Mouse (Mus musculus) stomach, embryonic 14.5 days (tissue): ENCODE results near the gene Tmtc1. TPM values are rescaled to one million over a fixed set of nuclear protein-coding genes. Genes with fewer than 3 reads are reported as not detected.

Experiments
- ATAC-seq: fragments of 200-750 bp; cut with Nextera tagmentation; 2 replicates; pipeline ENCODE4 v1.8.0; 2017; ENCODE audit warnings: low read depth, moderate TSS enrichment; ENCODE audit not compliant: insufficient number of reproducible peaks, insufficient read depth, low FRiP score
- H3K27ac ChIP-seq: fragments of 300-500 bp; sonication (generic); 2 replicates; pipeline ENCODE4 v1.5.1; 2014; ENCODE audit warnings: mild to moderate bottlenecking, low read length, moderate library complexity, mixed read lengths
- H3K27me3 ChIP-seq: fragments of 300-500 bp; sonication (generic); 2 replicates; pipeline ENCODE4 v1.6.1; 2014; ENCODE audit warnings: low read length, control low read depth, mixed read lengths; ENCODE audit not compliant: control insufficient read depth, insufficient read depth
- H3K36me3 ChIP-seq: fragments of 300-500 bp; sonication (generic); 2 replicates; pipeline ENCODE4 v1.6.1; 2014; ENCODE audit warnings: mild to moderate bottlenecking, control low read depth, low read length, moderate library complexity, mixed read lengths; ENCODE audit not compliant: control insufficient read depth, insufficient read depth
- H3K4me1 ChIP-seq: fragments of 300-500 bp; sonication (generic); 2 replicates; pipeline ENCODE4 v1.6.1; 2014; ENCODE audit warnings: low read length, control low read depth, mixed read lengths; ENCODE audit not compliant: control insufficient read depth, insufficient read depth
- H3K4me2 ChIP-seq: fragments of 300-500 bp; sonication (generic); replicated peaks from 2 replicates; pipeline ENCODE4 v1.6.1; 2014; ENCODE audit warnings: low read depth, low read length, control low read depth
- H3K4me3 ChIP-seq: fragments of 300-500 bp; sonication (generic); 2 replicates; pipeline ENCODE4 v1.5.1; 2014; ENCODE audit warnings: low read depth, low read length, control low read depth
- H3K9ac ChIP-seq: fragments of 300-500 bp; sonication (generic); replicated peaks from 2 replicates; pipeline ENCODE4 v1.6.1; 2014; ENCODE audit warnings: low read depth, mild to moderate bottlenecking, control low read depth, low read length, moderate library complexity, mixed read lengths
- H3K9me3 ChIP-seq: fragments of 300-500 bp; sonication (generic); 2 replicates; pipeline ENCODE4 v1.6.1; 2016; ENCODE audit warnings: low read depth, low read length, control low read depth; ENCODE audit not compliant: control insufficient read depth
- WGBS: fragments of 180-500 bp; shearing (Covaris S2); extraction: QIAGEN DNeasy Blood & Tissue Kit; methylation state at CpG from one replicate; pipeline ENCODE4 v1.1.7; 2014; 5-methylcytosine and 5-hydroxymethylcytosine counted together
- polyA plus RNA-seq: library from polyadenylated mRNA; unstranded; fragments of >200 nt; fragmentation: Nextera tagmentation; extraction: Ambion mirVana; gene quantifications from 2 replicates; pipeline ENCODE4 v1.2.1, GENCODE M21; 2014

The Tmtc1 gene
- polyA plus RNA-seq, 1 experiment from 2014 or later: 2.8 TPM

DNA sequence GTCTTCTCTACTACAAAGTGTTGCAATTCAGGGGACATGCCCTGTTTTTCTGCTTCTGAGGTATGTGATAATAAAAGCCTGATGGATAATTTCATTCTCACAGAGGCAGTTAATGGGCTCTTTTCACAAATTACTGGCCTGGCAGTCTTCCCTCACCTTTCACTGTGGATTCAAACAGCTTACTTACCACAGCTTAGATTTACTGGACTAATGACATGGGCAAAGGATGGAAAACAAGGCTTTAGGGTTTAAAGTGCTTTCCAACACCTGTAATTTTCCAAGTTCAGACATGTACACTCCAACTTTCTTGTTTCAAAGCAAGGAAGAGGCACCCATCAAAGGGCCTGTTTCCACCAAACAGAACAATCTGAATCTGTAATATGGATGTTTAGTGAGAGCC is 129.1 kb downstream of the Tmtc1 start:
- Histone ChIP-seq H3K9ac (no peak overlapping the region), H3K36me3 (no peaks in the 10 kb centered on the region), H3K4me3 (no peak overlapping the region), H3K4me1 (0 out of 2 replicates have a peak, but pooled peaks cover 3% of the 10 kb centered on the region), H3K27ac (no peak overlapping the region), H3K27me3 (no peaks in the 10 kb centered on the region), H3K9me3 (no peaks in the 10 kb centered on the region), H3K4me2 (no peak overlapping the region)
- no peak for ATAC-seq

- H3K27ac ChIP-seq: no peak overlapping the region
- WGBS: 40% methylated on average over 2 of the region's 2 CpGs
Observed at GRCm38 (mm10) chr6:148310981-148311380, 133.2 kb downstream of the Tmtc1 start.

DNA sequence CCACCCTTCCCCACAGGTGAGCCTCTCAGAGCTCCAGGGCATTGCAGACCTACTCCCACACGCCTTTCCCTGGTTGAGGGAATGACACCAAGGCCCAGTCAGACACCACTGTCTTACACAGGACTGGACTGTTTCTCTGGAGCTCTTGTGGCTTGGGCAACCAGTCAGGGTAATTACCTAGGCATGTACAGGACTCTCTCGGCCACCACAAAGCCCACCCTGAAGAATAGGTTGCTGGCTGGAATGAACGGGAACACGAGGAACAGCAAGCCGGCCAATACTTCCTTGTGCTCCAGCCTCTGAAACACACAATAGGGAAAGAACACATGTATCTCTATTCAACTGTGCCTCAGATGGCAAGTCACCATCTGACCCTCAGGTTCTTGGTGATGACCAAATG is 138.4 kb downstream of the Tmtc1 start:
- H3K9me3 ChIP-seq: no peaks in the 10 kb centered on the region
- H3K4me1 ChIP-seq: no peaks in the 10 kb centered on the region
- no peak overlapping the region for H3K9ac ChIP-seq
- H3K27ac ChIP-seq: no peak overlapping the region
- no peak for ATAC-seq
- H3K4me2 ChIP-seq: no peak overlapping the region
- WGBS: 81% methylated on average over 5 of the region's 5 CpGs
- H3K27me3 ChIP-seq: no peaks in the 10 kb centered on the region
- no peaks in the 10 kb centered on the region for H3K36me3 ChIP-seq
- H3K4me3 ChIP-seq: no peak overlapping the region

More at GRCm38 (mm10) chr6:148310981-148311380, 133.2 kb downstream of the Tmtc1 start:
- Histone ChIP-seq H3K4me2 (no peak overlapping the region), H3K9me3 (no peaks in the 10 kb centered on the region), H3K9ac (no peak overlapping the region), H3K27me3 (no peaks in the 10 kb centered on the region), H3K4me3 (no peak overlapping the region), H3K36me3 (no peaks in the 10 kb centered on the region), H3K4me1 (no peaks in the 10 kb centered on the region)
- ATAC-seq: no peak

DNA sequence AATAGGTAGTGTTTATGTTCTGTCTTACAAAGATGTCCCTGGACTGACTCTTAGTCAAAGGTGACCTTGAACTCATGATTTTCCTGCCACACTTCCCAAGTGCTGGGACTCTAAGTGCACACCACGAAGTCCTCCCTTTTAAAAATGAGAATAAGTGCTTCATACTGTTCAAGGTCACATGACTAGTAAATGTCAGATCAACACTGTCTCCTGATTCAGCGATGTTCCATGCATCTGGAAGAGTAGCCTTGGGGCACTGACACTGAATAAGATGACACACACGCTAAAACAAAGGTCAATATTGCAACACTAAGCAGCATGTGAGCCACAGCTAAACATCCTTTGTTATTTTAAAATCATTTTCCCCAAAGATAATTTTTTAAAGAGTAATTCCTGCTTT is 139.0 kb downstream of the Tmtc1 start:
- Histone ChIP-seq H3K4me2 (no peak overlapping the region), H3K36me3 (no peaks in the 10 kb centered on the region), H3K4me1 (no peaks in the 10 kb centered on the region), H3K9ac (no peak overlapping the region), H3K4me3 (no peak overlapping the region), H3K27me3 (no peaks in the 10 kb centered on the region), H3K27ac (no peak overlapping the region), H3K9me3 (no peaks in the 10 kb centered on the region)
- WGBS: 79% methylated on average over 3 of the region's 3 CpGs
- no peak for ATAC-seq

DNA sequence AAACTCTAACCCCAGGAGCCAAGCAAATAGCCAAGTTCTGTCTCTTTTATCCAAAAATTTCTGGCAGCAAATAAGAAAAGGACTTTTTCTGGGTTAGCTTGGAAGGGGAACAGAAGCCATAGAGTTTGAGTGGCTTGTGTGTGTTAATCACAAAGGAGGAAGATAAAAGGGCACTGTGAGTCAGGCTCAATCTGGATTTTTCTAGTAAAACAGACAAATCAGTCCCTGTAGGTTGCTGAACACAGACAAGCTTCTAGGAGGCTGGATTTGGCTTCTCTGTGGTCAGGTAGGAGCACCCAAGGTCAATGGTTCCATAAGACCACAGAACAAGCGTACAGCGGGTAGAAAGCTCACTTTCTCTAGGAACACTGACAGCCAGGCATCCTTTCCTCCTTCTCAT is 141.9 kb downstream of the Tmtc1 start:
- Histone ChIP-seq H3K9me3 (no peaks in the 10 kb centered on the region), H3K9ac (no peak overlapping the region), H3K4me2 (no peak overlapping the region), H3K4me1 (no peaks in the 10 kb centered on the region), H3K36me3 (no peaks in the 10 kb centered on the region), H3K27ac (no peak overlapping the region), H3K4me3 (no peak overlapping the region), H3K27me3 (no peaks in the 10 kb centered on the region)
- 79% methylated on average over 2 of the region's 2 CpGs for WGBS
- ATAC-seq: no peak

GRCm38 (mm10) chr6:148297086-148297485 is 147.1 kb downstream of the Tmtc1 start:
- Histone ChIP-seq H3K27me3 (no peaks in the 10 kb centered on the region), H3K4me3 (no peak overlapping the region), H3K36me3 (no peaks in the 10 kb centered on the region), H3K27ac (no peak overlapping the region), H3K9ac (no peak overlapping the region), H3K4me1 (no peaks in the 10 kb centered on the region), H3K4me2 (no peak overlapping the region), H3K9me3 (no peaks in the 10 kb centered on the region)
- no peak for ATAC-seq
- 35% methylated on average over 4 of the region's 4 CpGs for WGBS

DNA sequence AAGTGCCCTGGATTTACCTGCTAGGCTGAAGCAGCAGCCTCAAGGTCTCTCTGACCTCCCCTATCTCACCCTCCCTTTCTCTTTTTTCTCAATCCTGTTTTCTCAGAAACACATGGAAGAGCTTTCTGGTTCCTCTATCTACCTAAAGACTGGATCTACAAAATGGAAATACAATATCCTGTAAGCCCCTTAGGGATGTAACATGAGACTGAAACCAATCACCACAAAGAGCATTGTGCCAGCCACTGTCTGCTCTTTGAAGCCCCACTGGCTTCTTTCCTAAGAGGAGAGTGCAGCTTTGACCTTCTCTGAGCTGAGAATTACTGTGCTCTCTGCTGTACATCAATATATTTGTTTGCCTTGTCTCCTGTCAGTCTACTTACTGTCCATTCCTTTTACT is 147.8 kb downstream of the Tmtc1 start:
- H3K4me2 ChIP-seq: no peak overlapping the region
- no peaks in the 10 kb centered on the region for H3K27me3 ChIP-seq
- H3K36me3 ChIP-seq: no peaks in the 10 kb centered on the region
- H3K27ac ChIP-seq: no peak overlapping the region
- H3K9ac ChIP-seq: no peak overlapping the region
- no peak for ATAC-seq
- H3K4me3 ChIP-seq: no peak overlapping the region
- no peaks in the 10 kb centered on the region for H3K9me3 ChIP-seq
- H3K4me1 ChIP-seq: no peaks in the 10 kb centered on the region

- no peaks in the 10 kb centered on the region for H3K4me1 ChIP-seq
- H3K4me2 ChIP-seq: no peak overlapping the region
- 63% methylated on average over 4 of the region's 4 CpGs for WGBS
- H3K27me3 ChIP-seq: no peaks in the 10 kb centered on the region
- no peak for ATAC-seq
- H3K4me3 ChIP-seq: no peak overlapping the region
- H3K27ac ChIP-seq: no peak overlapping the region
- no peak overlapping the region for H3K9ac ChIP-seq
- H3K9me3 ChIP-seq: no peaks in the 10 kb centered on the region
- H3K36me3 ChIP-seq: no peaks in the 10 kb centered on the region
Observed at GRCm38 (mm10) chr6:148294506-148294905, 149.7 kb downstream of the Tmtc1 start.

GRCm38 (mm10) chr6:148290865-148291264 is 153.3 kb downstream of the Tmtc1 start:
- Histone ChIP-seq H3K27ac (no peak overlapping the region), H3K4me2 (no peak overlapping the region), H3K27me3 (no peaks in the 10 kb centered on the region), H3K4me3 (no peak overlapping the region), H3K36me3 (no peaks in the 10 kb centered on the region), H3K9me3 (no peaks in the 10 kb centered on the region), H3K9ac (no peak overlapping the region), H3K4me1 (0 out of 2 replicates have a peak, but pooled peaks cover 2% of the 10 kb centered on the region)
- ATAC-seq: no peak
